Mouse (Mus musculus) hindbrain, embryonic 11.5 days (tissue): ENCODE measurements around the gene Rbm17. TPM values are rescaled to one million over a fixed set of nuclear protein-coding genes. Genes with fewer than 3 reads are reported as not detected.

Experiments used
- polyA plus RNA-seq: library from polyadenylated mRNA; unstranded; fragments of >200 nt; fragmentation: Nextera tagmentation; extraction: Ambion mirVana; gene quantifications from 2 replicates; pipeline ENCODE4 v1.2.1, GENCODE M21; 2014

Rbm17 gene
- polyA plus RNA-seq, 1 experiment from 2014 or later, result 178 TPM

Other genes starting within 250 kb of the Rbm17 start
- gene Pfkfb3, start 50.1 kb downstream of the Rbm17 start, polyA plus RNA-seq, result 16.8 and 19.3 TPM in 2 replicates
- not detected in 2 replicates for gene Gm17490, start 22.1 kb upstream of the Rbm17 start, polyA plus RNA-seq
- gene Il2ra, start 38.7 kb upstream of the Rbm17 start, polyA plus RNA-seq, result not detected in 2 replicates
- gene Il15ra, start 101.1 kb upstream of the Rbm17 start, polyA plus RNA-seq, result 0.25 and 0.39 TPM in 2 replicates
- 132 and 148 TPM in 2 replicates for gene Fbh1, start 173.4 kb upstream of the Rbm17 start, polyA plus RNA-seq
- 32.9 and 35.3 TPM in 2 replicates for gene Ankrd16, start 173.7 kb upstream of the Rbm17 start, polyA plus RNA-seq